Mouse (Mus musculus): Measurements from ENCODE around the gene Sat2. TPM values are rescaled to one million over a fixed set of nuclear protein-coding genes. Genes with fewer than 3 reads are reported as not detected.

The Sat2 gene
- polyA plus RNA-seq, 1 experiment from 2014 or later: 16.2 TPM

DNA sequence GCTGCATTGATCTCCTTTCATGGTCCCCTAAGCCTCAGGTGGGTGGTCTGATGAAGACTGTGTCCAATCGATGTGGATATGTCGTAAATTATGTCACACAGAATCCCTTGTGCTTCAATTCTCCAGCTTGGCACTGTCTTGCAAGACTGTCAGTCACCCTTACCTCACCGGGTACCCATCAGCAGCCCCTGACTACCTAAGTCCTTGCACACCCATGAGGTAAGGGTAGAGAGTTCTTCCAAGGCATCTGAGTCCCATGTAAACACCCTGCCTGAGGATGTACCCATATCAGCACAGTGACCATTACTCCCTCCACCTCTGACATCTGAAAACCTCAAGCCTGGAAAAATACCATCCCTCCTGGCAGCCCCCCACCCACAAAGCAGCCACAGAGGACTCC lies 17.5 kb upstream of the Sat2 start:
- peaks cover 21% of the 10 kb centered on the region for H3K4me1 ChIP-seq (ENCODE audit: control insufficient read depth, insufficient read depth, low read length)
- no peak overlapping the region for H3K27ac ChIP-seq (replicated peaks; ENCODE audit: low read depth, low read length)
- peak overlapping the region; percentile 44 for H3K4me3 ChIP-seq (ENCODE audit: low read depth, low read length)
- peak overlapping the region; percentile 99 for H3K4me2 ChIP-seq (ENCODE audit: low read depth, severe bottlenecking)
- H3K9me3 ChIP-seq (ENCODE audit: control insufficient read depth, low read length): no peaks in the 10 kb centered on the region
- peaks cover 11% of the 10 kb centered on the region; the same call in 1 of the 2 replicates for H3K27me3 ChIP-seq (ENCODE audit: control insufficient read depth, insufficient read depth, low read length)
- H3K9ac ChIP-seq (ENCODE audit: low read length): no peak overlapping the region; the same call in 1 of the 2 replicates
- H3K36me3 ChIP-seq (ENCODE audit: control insufficient read depth, insufficient read depth, low read length): no peaks in the 10 kb centered on the region
- DNase-seq (ENCODE audit: low spot score) (no peak), ATAC-seq (ENCODE audit: insufficient number of reproducible peaks, low FRiP score, low TSS enrichment, low read depth) (no peak)
- 68% methylated on average over 3 of the region's 3 CpGs for WGBS

DNA sequence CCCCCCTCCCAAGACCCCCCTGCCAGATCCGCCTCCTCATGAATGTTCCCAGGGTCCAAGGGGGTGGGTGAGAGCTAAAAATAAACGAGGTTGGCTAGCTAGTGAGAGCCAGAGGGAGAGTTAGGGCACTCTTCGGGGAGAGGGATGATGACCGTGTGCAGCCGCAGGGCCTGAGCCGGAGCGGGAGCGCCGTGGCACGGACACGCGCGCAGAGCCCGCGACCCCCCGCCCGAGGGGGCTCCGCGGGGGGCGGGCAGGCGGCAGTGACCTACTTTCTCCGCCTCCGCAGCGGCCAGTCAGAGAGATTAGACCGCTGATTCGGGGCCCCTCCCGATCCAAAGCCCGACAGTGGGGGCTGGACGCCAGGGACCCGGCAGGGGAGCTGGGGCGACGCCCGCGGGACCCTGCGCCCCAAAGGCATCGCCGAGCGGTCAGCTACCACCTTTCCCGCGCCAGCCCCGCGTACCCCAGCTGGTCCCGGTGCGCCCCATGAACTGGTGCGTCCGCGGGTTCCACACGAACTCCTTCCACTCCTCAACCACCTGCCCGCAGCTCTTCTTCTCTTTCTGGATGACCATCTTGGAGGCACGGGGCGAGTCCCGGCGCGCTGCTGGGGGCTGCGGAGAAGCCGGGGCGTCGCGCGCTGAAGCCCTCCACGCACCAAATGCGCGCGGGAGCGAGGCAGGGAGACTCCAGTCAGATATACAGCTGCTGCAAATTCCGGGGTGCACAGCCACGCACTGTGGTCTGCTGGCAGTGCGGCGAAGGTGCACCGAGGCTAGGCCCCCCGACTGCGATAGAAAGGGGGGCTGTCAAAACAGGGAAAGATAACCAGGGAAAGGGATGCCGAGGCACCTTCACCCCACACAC lies 16.8 kb upstream of the Sat2 start:
- H3K4me2 ChIP-seq (ENCODE audit: low read depth, severe bottlenecking): peak overlapping the region; percentile 99
- H3K36me3 ChIP-seq (ENCODE audit: control insufficient read depth, insufficient read depth, low read length): no peaks in the 10 kb centered on the region
- WGBS: under 1% methylated on average over 61 of the region's 73 CpGs
- ATAC-seq (ENCODE audit: insufficient number of reproducible peaks, low FRiP score, low TSS enrichment, low read depth): 0 out of 2 replicates have a peak, but pooled peaks have one; percentile 11
- peak; percentile 43 for DNase-seq (ENCODE audit: low spot score)
- no peak overlapping the region for H3K27ac ChIP-seq (replicated peaks; ENCODE audit: low read depth, low read length)
- peaks cover 11% of the 10 kb centered on the region; the same call in 1 of the 2 replicates for H3K27me3 ChIP-seq (ENCODE audit: control insufficient read depth, insufficient read depth, low read length)
- peak overlapping the region; percentile 44 for H3K4me3 ChIP-seq (ENCODE audit: low read depth, low read length)
- H3K9ac ChIP-seq (ENCODE audit: low read length): peak overlapping the region; percentile 67
- H3K4me1 ChIP-seq (ENCODE audit: control insufficient read depth, insufficient read depth, low read length): peaks cover 15% of the 10 kb centered on the region
- no peaks in the 10 kb centered on the region for H3K9me3 ChIP-seq (ENCODE audit: control insufficient read depth, low read length)

DNA sequence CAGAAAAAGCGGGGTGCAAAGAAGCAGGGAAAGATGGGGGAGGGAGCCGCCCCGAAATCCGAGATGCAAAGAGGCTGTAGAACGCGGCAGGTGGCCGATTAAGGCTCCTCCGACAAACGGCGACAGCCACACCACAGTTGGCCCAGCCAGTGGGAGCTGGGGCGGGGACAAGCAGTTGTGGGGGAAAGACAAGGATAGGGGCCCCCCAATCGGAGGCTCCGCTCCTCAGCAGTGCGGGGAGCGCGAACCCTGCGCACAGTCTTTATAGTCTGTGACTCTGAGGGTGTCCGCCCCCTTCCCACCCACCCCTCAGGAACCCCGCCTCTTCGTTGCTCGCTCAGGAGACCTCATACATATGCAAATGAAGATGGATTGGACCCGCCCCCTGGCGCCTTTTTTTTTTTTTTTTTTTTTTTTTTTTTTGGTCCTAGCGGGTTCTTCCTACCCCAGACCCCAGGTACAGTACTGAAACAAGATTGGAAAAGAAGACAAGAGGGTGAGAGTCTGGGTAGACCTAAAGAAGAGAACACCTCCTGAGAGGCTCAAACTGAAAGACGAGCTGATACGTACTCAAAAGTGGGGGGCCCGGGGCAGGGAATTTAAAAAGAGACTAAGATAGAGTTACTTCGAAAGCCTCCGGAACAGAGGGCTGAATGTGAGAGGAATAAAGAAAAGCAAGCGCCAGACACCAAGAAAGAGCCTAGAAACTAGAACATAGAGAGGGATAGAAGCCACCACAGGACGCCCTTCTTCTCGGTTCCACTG lies 15.9 kb upstream of the Sat2 start, which contains the start of gene Atp1b2:
TSS of gene Atp1b2 (minus strand) at position 217 of the 765 bp plus-strand sequence.
- Histone ChIP-seq H3K4me3 (ENCODE audit: low read depth, low read length) (peak within 1 kb of the TSS; percentile 44), H3K36me3 (ENCODE audit: control insufficient read depth, insufficient read depth, low read length) (no peaks in the 10 kb centered on the region), H3K27me3 (ENCODE audit: control insufficient read depth, insufficient read depth, low read length) (peaks cover 11% of the 10 kb centered on the region; the same call in 1 of the 2 replicates), H3K4me1 (ENCODE audit: control insufficient read depth, insufficient read depth, low read length) (peaks cover 7% of the 10 kb centered on the region), H3K9me3 (ENCODE audit: control insufficient read depth, low read length) (no peaks in the 10 kb centered on the region), H3K9ac (ENCODE audit: low read length) (peak within 1 kb of the TSS; percentile 67), H3K4me2 (ENCODE audit: low read depth, severe bottlenecking) (peak within 1 kb of the TSS; percentile 99), H3K27ac (replicated peaks; ENCODE audit: low read depth, low read length) (no peak within 1 kb of the TSS)
- DNase-seq (ENCODE audit: low spot score) (peak; percentile 75), ATAC-seq (ENCODE audit: insufficient number of reproducible peaks, low FRiP score, low TSS enrichment, low read depth) (peak; percentile 70)
- 2% methylated on average over 32 of the region's 32 CpGs for WGBS

DNA sequence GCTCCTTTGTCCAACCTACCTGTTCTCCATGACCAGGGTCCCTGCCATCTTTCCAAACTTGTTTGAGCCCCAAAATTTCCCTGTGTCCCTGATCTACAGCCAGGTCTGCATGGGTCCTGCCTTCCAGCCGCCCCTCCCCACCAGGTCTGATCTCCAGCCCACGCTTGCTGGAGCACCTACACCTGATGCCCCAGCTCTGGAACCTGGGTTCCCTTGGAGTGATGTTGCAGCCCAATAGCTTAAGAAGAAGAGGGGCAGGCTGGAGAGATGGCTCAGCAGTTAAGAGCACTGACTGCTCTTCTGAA lies 15.4 kb upstream of the Sat2 start:
- Histone ChIP-seq H3K4me3 (ENCODE audit: low read depth, low read length) (peak overlapping the region; percentile 44; the same call in 1 of the 2 replicates), H3K4me2 (ENCODE audit: low read depth, severe bottlenecking) (peak overlapping the region; percentile 99), H3K36me3 (ENCODE audit: control insufficient read depth, insufficient read depth, low read length) (no peaks in the 10 kb centered on the region), H3K9ac (ENCODE audit: low read length) (no peak overlapping the region), H3K9me3 (ENCODE audit: control insufficient read depth, low read length) (no peaks in the 10 kb centered on the region), H3K27me3 (ENCODE audit: control insufficient read depth, insufficient read depth, low read length) (peaks cover 11% of the 10 kb centered on the region; the same call in 1 of the 2 replicates), H3K27ac (replicated peaks; ENCODE audit: low read depth, low read length) (no peak overlapping the region), H3K4me1 (ENCODE audit: control insufficient read depth, insufficient read depth, low read length) (peaks cover 7% of the 10 kb centered on the region)
- no peak for ATAC-seq (ENCODE audit: insufficient number of reproducible peaks, low FRiP score, low TSS enrichment, low read depth)
- no peak for DNase-seq (ENCODE audit: low spot score)
- WGBS: 51% methylated on average over 2 of the region's 2 CpGs

DNA sequence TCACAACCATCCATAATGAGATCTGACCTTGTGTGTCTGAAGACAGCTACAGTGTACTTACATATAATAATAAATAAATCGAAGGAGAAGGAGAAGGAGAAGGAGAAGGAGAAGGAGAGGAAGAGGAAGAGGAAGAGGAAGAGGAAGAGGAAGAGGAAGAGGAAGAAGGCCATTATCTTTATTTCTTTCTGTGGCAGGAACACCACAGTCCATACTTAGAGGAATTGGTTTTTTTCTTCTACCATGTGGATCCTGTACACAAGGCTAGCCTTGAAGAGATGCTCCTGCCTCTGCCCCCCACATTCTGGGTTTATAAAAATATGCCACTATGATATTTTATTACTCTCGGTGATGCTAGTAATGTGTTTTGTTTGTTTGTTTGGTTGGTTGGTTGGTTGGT lies 15.0 kb upstream of the Sat2 start:
- ATAC-seq (ENCODE audit: insufficient number of reproducible peaks, low FRiP score, low TSS enrichment, low read depth) (no peak), DNase-seq (ENCODE audit: low spot score) (no peak)
- H3K9ac ChIP-seq (ENCODE audit: low read length): no peak overlapping the region
- no peak overlapping the region for H3K27ac ChIP-seq (replicated peaks; ENCODE audit: low read depth, low read length)
- peaks cover 7% of the 10 kb centered on the region for H3K4me1 ChIP-seq (ENCODE audit: control insufficient read depth, insufficient read depth, low read length)
- H3K4me3 ChIP-seq (ENCODE audit: low read depth, low read length): no peak overlapping the region
- H3K9me3 ChIP-seq (ENCODE audit: control insufficient read depth, low read length): no peaks in the 10 kb centered on the region
- 77% methylated on average over 2 of the region's 2 CpGs for WGBS
- peaks cover 11% of the 10 kb centered on the region; the same call in 1 of the 2 replicates for H3K27me3 ChIP-seq (ENCODE audit: control insufficient read depth, insufficient read depth, low read length)
- H3K36me3 ChIP-seq (ENCODE audit: control insufficient read depth, insufficient read depth, low read length): no peaks in the 10 kb centered on the region
- no peak overlapping the region for H3K4me2 ChIP-seq (ENCODE audit: low read depth, severe bottlenecking)

DNA sequence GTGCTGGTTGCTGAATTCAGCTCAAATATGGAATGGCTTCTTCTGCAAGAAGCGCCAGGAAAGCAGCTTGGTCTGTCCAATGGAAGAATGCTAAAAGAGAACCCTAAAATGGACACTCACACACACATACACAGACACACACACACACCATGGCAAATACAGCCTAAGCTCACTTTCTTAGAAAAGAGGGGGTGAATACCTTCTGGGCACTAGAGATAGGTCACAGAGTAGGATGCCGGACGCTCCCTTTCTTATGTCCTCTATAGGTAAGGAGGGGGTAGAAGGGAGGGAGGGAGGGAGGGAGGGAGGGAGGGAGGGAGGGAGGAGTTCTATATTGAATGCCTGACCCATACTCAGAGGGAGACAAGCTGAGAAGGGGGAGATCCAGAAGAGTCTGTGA lies 13.3 kb upstream of the Sat2 start:
- 94% methylated on average over 3 of the region's 3 CpGs for WGBS
- Histone ChIP-seq H3K9ac (ENCODE audit: low read length) (no peak overlapping the region), H3K4me1 (ENCODE audit: control insufficient read depth, insufficient read depth, low read length) (peaks cover 7% of the 10 kb centered on the region), H3K36me3 (ENCODE audit: control insufficient read depth, insufficient read depth, low read length) (no peaks in the 10 kb centered on the region), H3K9me3 (ENCODE audit: control insufficient read depth, low read length) (no peaks in the 10 kb centered on the region), H3K27me3 (ENCODE audit: control insufficient read depth, insufficient read depth, low read length) (peaks cover 11% of the 10 kb centered on the region; the same call in 1 of the 2 replicates), H3K4me3 (ENCODE audit: low read depth, low read length) (no peak overlapping the region), H3K4me2 (ENCODE audit: low read depth, severe bottlenecking) (no peak overlapping the region), H3K27ac (replicated peaks; ENCODE audit: low read depth, low read length) (no peak overlapping the region)
- ATAC-seq (ENCODE audit: insufficient number of reproducible peaks, low FRiP score, low TSS enrichment, low read depth) (no peak), DNase-seq (ENCODE audit: low spot score) (no peak)

DNA sequence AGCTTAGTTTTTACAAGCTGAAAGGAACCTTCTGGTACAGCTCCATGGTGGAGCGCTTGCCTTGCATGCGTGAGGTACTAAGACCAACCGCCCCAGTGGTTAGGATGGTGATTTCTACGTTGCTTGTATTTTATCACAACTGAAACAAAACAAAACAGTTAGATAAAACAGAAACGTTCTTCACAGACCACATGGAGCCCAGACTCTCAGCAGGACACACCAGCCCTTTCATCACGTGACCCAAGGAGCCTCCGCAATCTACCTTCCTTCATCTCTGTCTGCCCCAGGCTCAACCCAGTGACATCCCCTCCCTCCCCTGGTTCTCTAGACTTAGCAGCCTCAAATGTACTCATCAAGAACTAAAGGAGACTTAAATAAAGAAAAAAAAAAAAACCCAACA lies 12.4 kb upstream of the Sat2 start:
- no peak overlapping the region for H3K4me3 ChIP-seq (ENCODE audit: low read depth, low read length)
- no peak for ATAC-seq (ENCODE audit: insufficient number of reproducible peaks, low FRiP score, low TSS enrichment, low read depth)
- WGBS: 60% methylated on average over 7 of the region's 7 CpGs
- peaks cover 7% of the 10 kb centered on the region for H3K4me1 ChIP-seq (ENCODE audit: control insufficient read depth, insufficient read depth, low read length)
- no peak for DNase-seq (ENCODE audit: low spot score)
- H3K36me3 ChIP-seq (ENCODE audit: control insufficient read depth, insufficient read depth, low read length): no peaks in the 10 kb centered on the region
- no peak overlapping the region for H3K27ac ChIP-seq (replicated peaks; ENCODE audit: low read depth, low read length)
- no peak overlapping the region for H3K4me2 ChIP-seq (ENCODE audit: low read depth, severe bottlenecking)
- H3K9me3 ChIP-seq (ENCODE audit: control insufficient read depth, low read length): no peaks in the 10 kb centered on the region
- peaks cover 8% of the 10 kb centered on the region; the same call in 1 of the 2 replicates for H3K27me3 ChIP-seq (ENCODE audit: control insufficient read depth, insufficient read depth, low read length)
- H3K9ac ChIP-seq (ENCODE audit: low read length): no peak overlapping the region

DNA sequence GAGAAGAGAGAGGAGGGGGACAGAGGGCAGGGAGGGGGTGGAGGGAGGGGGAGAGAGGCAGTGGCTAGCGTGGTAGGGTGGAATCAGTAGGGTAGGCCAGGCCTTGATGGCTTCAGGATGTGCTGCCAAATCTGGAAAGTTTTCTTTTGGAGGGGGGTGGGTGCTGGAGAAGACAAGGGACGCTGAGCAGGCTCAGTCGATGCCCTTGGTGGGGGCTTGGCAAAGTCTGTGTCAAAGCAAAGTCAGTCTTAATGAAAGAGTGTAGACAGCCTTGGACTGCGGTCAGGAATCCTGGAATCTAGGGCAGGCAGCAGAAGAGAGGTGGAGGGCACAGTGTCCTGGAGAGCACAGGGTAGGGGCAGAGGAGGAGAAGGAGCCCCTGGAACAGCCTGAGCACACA lies 10.9 kb upstream of the Sat2 start:
- WGBS: 67% methylated on average over 4 of the region's 4 CpGs
- ATAC-seq (ENCODE audit: insufficient number of reproducible peaks, low FRiP score, low TSS enrichment, low read depth): no peak

More for the DNA sequence above, 10.9 kb upstream of the Sat2 start:
- Histone ChIP-seq H3K36me3 (ENCODE audit: control insufficient read depth, insufficient read depth, low read length) (no peaks in the 10 kb centered on the region), H3K4me2 (ENCODE audit: low read depth, severe bottlenecking) (no peak overlapping the region), H3K4me3 (ENCODE audit: low read depth, low read length) (no peak overlapping the region), H3K9ac (ENCODE audit: low read length) (no peak overlapping the region), H3K27ac (replicated peaks; ENCODE audit: low read depth, low read length) (no peak overlapping the region), H3K9me3 (ENCODE audit: control insufficient read depth, low read length) (no peaks in the 10 kb centered on the region), H3K4me1 (ENCODE audit: control insufficient read depth, insufficient read depth, low read length) (no peaks in the 10 kb centered on the region), H3K27me3 (ENCODE audit: control insufficient read depth, insufficient read depth, low read length) (no peaks in the 10 kb centered on the region)
- no peak for DNase-seq (ENCODE audit: low spot score)
